Mouse (Mus musculus): ENCODE data around the gene Robo2. TPM values are rescaled to one million over a fixed set of nuclear protein-coding genes. Genes with fewer than 3 reads are reported as not detected.
A peak's percentile ranks its signal among the peaks of the same experiment; 100 is the strongest.

Robo2 gene
- polyA plus RNA-seq, 1 experiment: 4.2 TPM

DNA sequence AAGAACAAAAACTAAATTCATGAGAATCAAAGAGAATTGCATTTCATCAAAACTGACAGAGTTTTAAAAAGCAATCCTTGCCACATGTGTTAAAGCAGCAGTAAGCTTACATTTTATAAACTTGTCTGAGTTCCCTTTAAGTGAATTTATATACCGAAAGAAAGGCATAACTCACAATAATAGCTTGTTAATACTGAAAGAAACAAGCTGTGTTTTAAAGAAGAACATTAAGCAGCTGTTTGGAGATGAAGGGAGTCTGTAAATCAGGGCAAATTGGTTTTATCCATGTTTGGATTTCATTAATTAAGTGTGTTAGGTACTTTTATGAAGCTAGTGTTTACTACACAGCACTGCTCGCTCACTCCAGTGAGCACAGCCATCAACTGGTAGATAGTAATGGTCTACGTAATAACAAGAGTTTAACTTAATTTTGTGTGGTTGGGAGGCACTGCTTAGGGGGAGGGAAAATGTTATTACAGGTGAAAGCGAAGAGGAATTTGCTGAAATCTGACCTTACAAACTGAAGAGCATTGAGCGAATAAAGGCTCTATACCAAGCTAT is 447.2 kb downstream of the Robo2 start:
- no peaks in the 10 kb centered on the region for H3K79me3 ChIP-seq (ENCODE audit: low read depth)
- no peaks in the 10 kb centered on the region for H3K79me2 ChIP-seq (ENCODE audit: control insufficient read depth, insufficient read depth)
- no peaks in the 10 kb centered on the region for H3K27me3 ChIP-seq (ENCODE audit: control insufficient read depth, insufficient read depth, insufficient read length)
- no peak overlapping the region for H3ac ChIP-seq (ENCODE audit: control insufficient read depth, insufficient read length, low read depth)
- H3K36me3 ChIP-seq (ENCODE audit: control insufficient read depth, insufficient read depth): no peaks in the 10 kb centered on the region
- no peak overlapping the region for H3K4me3 ChIP-seq (ENCODE audit: insufficient read depth, poor library complexity, severe bottlenecking)
- TF ChIP-seq CEBPB (IDR thresholded peaks at IDR 0.05; ENCODE audit: low read depth): no peak
- no peak for TF ChIP-seq MYOD1 (IDR thresholded peaks at IDR 0.05; ENCODE audit: control insufficient read depth, insufficient read length, low read depth)
- no peak for TF ChIP-seq FOSL1 (IDR thresholded peaks at IDR 0.05; ENCODE audit: insufficient read depth, low read length, poor library complexity, severe bottlenecking)
- TF ChIP-seq CTCF (IDR thresholded peaks at IDR 0.05; ENCODE audit: control insufficient read depth, insufficient read depth, insufficient read length): no peak
- no peak for TF ChIP-seq MAX (IDR thresholded peaks at IDR 0.05)
- no peak for TF ChIP-seq USF1 (IDR thresholded peaks at IDR 0.05; ENCODE audit: low read depth)

DNA sequence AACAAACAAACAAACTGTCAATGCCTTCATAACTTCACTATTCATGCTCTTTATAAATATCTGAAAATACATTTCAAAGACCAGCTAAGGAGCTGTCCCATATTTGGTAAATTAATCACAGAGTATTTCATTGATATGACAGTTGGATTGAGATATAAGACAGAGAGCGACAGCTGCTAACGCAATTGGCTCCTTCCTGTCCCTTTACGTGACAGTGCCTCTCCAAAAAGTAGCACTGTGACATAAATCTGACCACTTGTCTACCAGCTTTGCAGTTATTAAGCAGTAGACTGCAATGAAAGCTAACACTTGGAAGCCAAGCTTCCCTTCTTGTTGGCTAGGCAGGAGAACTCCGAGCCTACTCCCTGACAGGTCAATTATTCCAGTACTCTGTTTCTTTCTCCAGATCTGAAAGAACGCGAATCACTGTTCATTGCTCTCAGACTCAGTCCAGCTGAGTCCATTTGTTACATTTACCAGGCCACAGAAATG is 452.1 kb downstream of the Robo2 start:
- Histone ChIP-seq H3K36me3 (ENCODE audit: control insufficient read depth, insufficient read depth) (no peaks in the 10 kb centered on the region), H3K79me2 (ENCODE audit: control insufficient read depth, insufficient read depth) (no peaks in the 10 kb centered on the region), H3K79me3 (ENCODE audit: low read depth) (no peaks in the 10 kb centered on the region), H3K4me3 (ENCODE audit: insufficient read depth, poor library complexity, severe bottlenecking) (no peak overlapping the region), H3K27me3 (ENCODE audit: control insufficient read depth, insufficient read depth, insufficient read length) (no peaks in the 10 kb centered on the region), H3ac (ENCODE audit: control insufficient read depth, insufficient read length, low read depth) (no peak overlapping the region)
- peak; percentile 70 for TF ChIP-seq MYOD1 (IDR thresholded peaks at IDR 0.05; ENCODE audit: control insufficient read depth, insufficient read length, low read depth)
- no peak for TF ChIP-seq MAX (IDR thresholded peaks at IDR 0.05)

DNA sequence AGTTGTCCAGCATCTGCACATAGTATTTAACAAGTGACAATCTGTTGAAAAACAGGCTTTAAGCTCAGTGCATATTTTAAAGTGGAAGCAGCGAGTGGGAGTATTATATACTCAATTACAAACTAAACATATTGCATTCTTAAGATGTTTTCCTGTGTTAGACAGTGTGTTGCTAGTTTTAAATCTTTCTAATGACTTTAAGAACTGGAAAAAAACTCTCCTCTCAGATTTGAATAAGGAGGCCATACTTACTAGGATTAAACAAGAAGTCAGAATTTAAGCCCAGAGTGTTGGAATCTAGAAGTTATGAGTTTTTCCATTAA is 453.1 kb downstream of the Robo2 start:
- no peak overlapping the region for H3ac ChIP-seq (ENCODE audit: control insufficient read depth, insufficient read length, low read depth)
- H3K79me3 ChIP-seq (ENCODE audit: low read depth): no peaks in the 10 kb centered on the region
- no peaks in the 10 kb centered on the region for H3K27me3 ChIP-seq (ENCODE audit: control insufficient read depth, insufficient read depth, insufficient read length)
- H3K79me2 ChIP-seq (ENCODE audit: control insufficient read depth, insufficient read depth): no peaks in the 10 kb centered on the region
- H3K4me3 ChIP-seq (ENCODE audit: insufficient read depth, poor library complexity, severe bottlenecking): no peak overlapping the region
- no peak for TF ChIP-seq FOSL1 (IDR thresholded peaks at IDR 0.05; ENCODE audit: insufficient read depth, low read length, poor library complexity, severe bottlenecking)
- no peak for TF ChIP-seq MAX (IDR thresholded peaks at IDR 0.05)
- no peak for TF ChIP-seq USF1 (IDR thresholded peaks at IDR 0.05; ENCODE audit: low read depth)
- TF ChIP-seq CEBPB (IDR thresholded peaks at IDR 0.05; ENCODE audit: low read depth): no peak
- TF ChIP-seq MYOD1 (IDR thresholded peaks at IDR 0.05; ENCODE audit: control insufficient read depth, insufficient read length, low read depth): no peak
- TF ChIP-seq CTCF (IDR thresholded peaks at IDR 0.05; ENCODE audit: control insufficient read depth, insufficient read depth, insufficient read length): no peak
- no peak for TF ChIP-seq MYOG (IDR thresholded peaks at IDR 0.05; ENCODE audit: control insufficient read depth, extremely low read depth, insufficient read length)
- H3K36me3 ChIP-seq (ENCODE audit: control insufficient read depth, insufficient read depth): no peaks in the 10 kb centered on the region

DNA sequence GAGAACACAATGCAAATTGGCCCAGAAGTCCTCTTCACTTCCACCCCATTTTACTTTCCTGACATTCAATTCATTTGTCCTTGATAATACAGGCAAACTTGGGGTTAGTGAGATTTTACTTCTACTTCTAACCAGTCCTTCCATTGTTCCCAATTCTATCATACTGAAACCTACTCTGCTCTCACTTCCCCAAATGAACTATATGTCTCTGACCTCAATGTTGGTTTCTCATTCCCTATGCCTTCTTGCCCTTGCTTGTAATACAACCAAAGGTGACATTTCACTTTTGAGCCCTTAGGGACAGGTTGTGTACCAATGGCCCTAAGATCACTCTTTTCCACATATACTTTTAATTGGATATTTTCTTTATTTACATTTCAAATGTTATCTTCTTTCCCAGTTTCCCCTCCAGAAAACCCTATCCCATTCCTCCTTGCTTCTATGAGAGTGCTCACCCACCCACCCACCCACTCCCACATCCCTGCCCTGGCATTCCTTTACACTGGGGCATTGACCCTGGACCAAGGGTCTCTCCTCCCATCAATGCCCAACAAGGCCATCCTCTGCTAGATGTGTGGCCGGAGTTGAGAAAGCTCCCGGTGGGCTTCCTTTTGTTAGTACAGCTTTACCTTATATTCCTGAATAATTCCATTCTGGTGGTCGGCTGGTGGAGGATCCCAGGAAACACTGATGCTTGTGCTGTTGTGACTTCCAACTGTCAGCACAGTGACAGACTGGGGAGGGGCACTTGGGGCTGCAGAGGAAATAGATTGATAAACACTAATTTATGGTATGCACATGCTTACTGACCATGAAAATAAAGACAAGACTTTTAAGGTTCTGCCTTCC is 453.7 kb downstream of the Robo2 start:
- TF ChIP-seq MYOG (IDR thresholded peaks at IDR 0.05; ENCODE audit: control insufficient read depth, extremely low read depth, insufficient read length) (no peak), CTCF (IDR thresholded peaks at IDR 0.05; ENCODE audit: control insufficient read depth, insufficient read depth, insufficient read length) (no peak), FOSL1 (IDR thresholded peaks at IDR 0.05; ENCODE audit: insufficient read depth, low read length, poor library complexity, severe bottlenecking) (no peak)
- Histone ChIP-seq H3K36me3 (ENCODE audit: control insufficient read depth, insufficient read depth) (no peaks in the 10 kb centered on the region), H3K79me3 (ENCODE audit: low read depth) (no peaks in the 10 kb centered on the region), H3ac (ENCODE audit: control insufficient read depth, insufficient read length, low read depth) (no peak overlapping the region), H3K79me2 (ENCODE audit: control insufficient read depth, insufficient read depth) (no peaks in the 10 kb centered on the region), H3K27me3 (ENCODE audit: control insufficient read depth, insufficient read depth, insufficient read length) (no peaks in the 10 kb centered on the region), H3K4me3 (ENCODE audit: insufficient read depth, poor library complexity, severe bottlenecking) (no peak overlapping the region)

DNA sequence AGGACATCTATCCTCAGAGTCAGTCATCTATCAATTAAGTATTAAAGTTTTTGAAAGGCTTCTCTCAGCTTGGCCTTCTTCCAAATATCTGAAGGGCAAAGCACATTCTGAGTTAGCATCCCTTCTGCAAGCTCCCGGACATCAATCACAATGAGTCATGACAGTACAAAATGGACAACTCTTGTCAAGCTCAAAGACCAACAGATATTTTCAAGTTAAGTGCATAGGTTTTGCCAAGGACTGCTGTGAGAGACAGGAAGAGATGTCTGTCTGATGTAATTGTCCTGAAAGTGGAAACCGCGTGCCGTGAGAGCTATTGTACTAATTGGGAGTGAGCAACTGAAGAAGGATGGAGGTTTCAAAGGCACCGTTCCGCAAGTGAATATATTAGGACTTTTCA is 465.5 kb downstream of the Robo2 start:
- no peaks in the 10 kb centered on the region for H3K27me3 ChIP-seq (ENCODE audit: control insufficient read depth, insufficient read depth, insufficient read length)
- H3K79me3 ChIP-seq (ENCODE audit: low read depth): no peaks in the 10 kb centered on the region
- H3K36me3 ChIP-seq (ENCODE audit: control insufficient read depth, insufficient read depth): no peaks in the 10 kb centered on the region
- H3ac ChIP-seq (ENCODE audit: control insufficient read depth, insufficient read length, low read depth): no peak overlapping the region
- no peaks in the 10 kb centered on the region for H3K79me2 ChIP-seq (ENCODE audit: control insufficient read depth, insufficient read depth)
- H3K4me3 ChIP-seq (ENCODE audit: insufficient read depth, poor library complexity, severe bottlenecking): no peak overlapping the region
- no peak for TF ChIP-seq USF1 (IDR thresholded peaks at IDR 0.05; ENCODE audit: low read depth)
- TF ChIP-seq MYOG (IDR thresholded peaks at IDR 0.05; ENCODE audit: control insufficient read depth, extremely low read depth, insufficient read length): no peak
- no peak for TF ChIP-seq MYOD1 (IDR thresholded peaks at IDR 0.05; ENCODE audit: control insufficient read depth, insufficient read length, low read depth)
- no peak for TF ChIP-seq CEBPB (IDR thresholded peaks at IDR 0.05; ENCODE audit: low read depth)
- no peak for TF ChIP-seq MAX (IDR thresholded peaks at IDR 0.05)
- no peak for TF ChIP-seq CTCF (IDR thresholded peaks at IDR 0.05; ENCODE audit: control insufficient read depth, insufficient read depth, insufficient read length)
- TF ChIP-seq FOSL1 (IDR thresholded peaks at IDR 0.05; ENCODE audit: insufficient read depth, low read length, poor library complexity, severe bottlenecking): no peak

- H3K79me2 ChIP-seq (ENCODE audit: control insufficient read depth, insufficient read depth): no peaks in the 10 kb centered on the region
- TF ChIP-seq USF1 (IDR thresholded peaks at IDR 0.05; ENCODE audit: low read depth) (no peak), CTCF (IDR thresholded peaks at IDR 0.05; ENCODE audit: control insufficient read depth, insufficient read depth, insufficient read length) (no peak), MAX (IDR thresholded peaks at IDR 0.05) (no peak), MYOG (IDR thresholded peaks at IDR 0.05; ENCODE audit: control insufficient read depth, extremely low read depth, insufficient read length) (no peak), CEBPB (IDR thresholded peaks at IDR 0.05; ENCODE audit: low read depth) (no peak), FOSL1 (IDR thresholded peaks at IDR 0.05; ENCODE audit: insufficient read depth, low read length, poor library complexity, severe bottlenecking) (no peak), MYOD1 (IDR thresholded peaks at IDR 0.05; ENCODE audit: control insufficient read depth, insufficient read length, low read depth) (no peak)
- no peak overlapping the region for H3ac ChIP-seq (ENCODE audit: control insufficient read depth, insufficient read length, low read depth)
- no peaks in the 10 kb centered on the region for H3K27me3 ChIP-seq (ENCODE audit: control insufficient read depth, insufficient read depth, insufficient read length)
- no peaks in the 10 kb centered on the region for H3K36me3 ChIP-seq (ENCODE audit: control insufficient read depth, insufficient read depth)
- H3K4me3 ChIP-seq (ENCODE audit: insufficient read depth, poor library complexity, severe bottlenecking): no peak overlapping the region
- H3K79me3 ChIP-seq (ENCODE audit: low read depth): no peaks in the 10 kb centered on the region
Observed at GRCm38 (mm10) chr16:73940211-73940541, 471.4 kb downstream of the Robo2 start.
